Mouse (Mus musculus) thymus, postnatal 14 days (tissue): ENCODE measurements around the gene Disp3.

Experiments used
- DNase-seq: peaks from one replicate; pipeline ENCODE4 v3.0.0; 2021

Gene Disp3

DNA sequence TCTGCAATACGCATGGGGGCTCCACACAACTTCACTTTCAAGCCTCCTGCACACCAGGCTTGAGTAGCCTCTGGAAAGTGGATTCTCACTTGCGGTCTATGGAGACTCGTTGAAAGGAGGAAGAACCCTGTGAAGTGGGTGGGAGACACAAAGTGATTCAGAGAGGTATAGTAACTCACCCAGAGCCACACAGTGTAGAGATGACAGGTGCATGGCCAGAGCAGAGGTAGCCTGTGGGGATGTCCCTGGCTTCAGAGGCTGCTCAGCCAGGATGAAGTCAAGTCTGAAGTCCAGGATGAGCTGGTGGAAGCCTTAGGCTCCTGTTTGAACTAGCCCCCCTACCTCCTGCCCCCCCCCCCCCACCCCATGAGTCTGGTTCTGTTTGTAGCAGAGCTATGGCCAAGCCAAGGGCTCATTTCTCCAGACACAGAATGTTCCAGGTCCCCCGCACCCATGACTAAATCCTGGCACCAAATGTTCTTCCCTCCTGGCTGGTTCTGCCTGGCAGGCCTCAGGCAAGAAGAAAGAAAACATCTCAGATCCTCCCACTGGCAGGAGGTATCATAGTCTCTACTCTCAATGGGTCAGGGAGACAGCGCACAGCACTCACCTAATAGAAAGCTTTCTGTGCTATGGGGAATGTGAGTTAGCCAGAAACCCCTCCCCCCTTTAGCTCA, 73.2 kb downstream of the Disp3 start:
- no peak for DNase-seq

DNA sequence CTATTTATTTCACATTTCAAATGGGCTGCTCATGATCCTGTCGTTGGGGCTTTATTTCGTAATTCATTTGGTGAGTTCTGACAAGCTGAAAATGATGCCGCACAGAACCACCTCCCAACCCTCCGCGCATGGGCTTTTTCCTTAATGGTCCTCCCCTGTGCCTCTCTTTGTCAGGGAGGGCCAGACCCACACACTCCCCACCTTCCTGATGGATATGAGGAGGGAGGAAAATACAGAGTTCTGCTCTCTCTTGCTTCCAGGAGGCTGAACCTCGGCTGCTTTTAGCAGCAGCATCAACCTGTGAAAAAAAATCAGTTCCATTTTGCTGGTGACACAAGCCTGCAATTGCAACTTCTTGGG, 82.9 kb downstream of the Disp3 start:
- no peak for DNase-seq

DNA sequence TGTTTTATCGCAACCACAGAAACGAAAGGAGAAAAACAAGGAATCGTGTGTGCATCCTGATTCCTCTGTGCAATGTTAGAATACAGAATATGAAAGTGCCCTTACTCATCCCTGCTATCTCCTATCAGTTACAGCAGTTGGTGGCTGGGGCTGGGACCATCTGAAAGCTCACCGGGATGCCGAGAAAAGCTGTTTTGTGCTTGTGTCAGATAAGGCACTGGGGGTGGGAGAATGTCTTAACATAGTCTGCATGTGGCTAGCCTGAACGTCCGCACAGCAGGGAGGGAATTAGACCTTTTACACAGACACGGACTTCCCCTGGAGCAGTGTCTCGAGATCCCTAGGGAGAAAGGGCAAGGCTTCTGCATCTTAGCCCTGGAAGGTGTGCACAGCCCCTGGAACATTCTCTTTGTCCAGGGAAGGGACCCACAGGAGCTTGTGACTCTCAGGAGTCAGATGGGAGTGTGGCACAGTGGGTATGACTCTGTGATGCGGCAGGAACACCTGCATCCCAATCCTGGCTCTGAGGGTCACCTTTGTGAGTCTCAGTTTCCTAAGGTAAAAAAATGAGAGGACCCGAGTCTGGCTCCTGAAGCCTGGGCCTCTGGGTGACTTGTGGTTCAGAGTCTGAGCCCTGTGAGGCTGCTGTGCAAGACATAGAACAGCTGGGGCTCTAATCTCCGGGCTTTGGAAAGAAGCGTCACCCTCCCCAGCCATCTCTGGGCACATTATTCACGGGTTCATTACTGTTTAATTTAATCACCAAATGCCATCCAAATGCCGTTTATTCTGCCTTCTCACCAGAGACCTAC, 83.5 kb downstream of the Disp3 start:
- DNase-seq = no peak

DNA sequence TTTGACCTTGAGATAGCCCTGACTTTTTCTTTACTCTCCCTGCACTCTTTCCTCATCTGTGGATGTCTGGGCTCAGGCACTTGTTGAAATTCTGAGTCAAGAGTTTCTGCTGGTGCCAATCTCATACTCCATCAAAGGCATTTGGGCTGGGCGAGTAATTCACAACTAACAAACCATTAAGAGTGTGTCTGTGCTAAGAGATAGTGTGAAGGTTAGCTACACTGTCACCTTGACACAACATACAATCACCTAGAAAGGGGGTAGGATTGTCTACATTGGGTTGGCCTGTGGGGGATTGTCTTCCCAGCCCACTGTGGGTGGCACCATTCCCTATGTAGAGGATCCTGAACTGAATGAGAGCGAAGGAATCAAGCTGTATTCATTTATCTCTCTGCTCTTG, 84.2 kb downstream of the Disp3 start:
- no peak for DNase-seq

DNA sequence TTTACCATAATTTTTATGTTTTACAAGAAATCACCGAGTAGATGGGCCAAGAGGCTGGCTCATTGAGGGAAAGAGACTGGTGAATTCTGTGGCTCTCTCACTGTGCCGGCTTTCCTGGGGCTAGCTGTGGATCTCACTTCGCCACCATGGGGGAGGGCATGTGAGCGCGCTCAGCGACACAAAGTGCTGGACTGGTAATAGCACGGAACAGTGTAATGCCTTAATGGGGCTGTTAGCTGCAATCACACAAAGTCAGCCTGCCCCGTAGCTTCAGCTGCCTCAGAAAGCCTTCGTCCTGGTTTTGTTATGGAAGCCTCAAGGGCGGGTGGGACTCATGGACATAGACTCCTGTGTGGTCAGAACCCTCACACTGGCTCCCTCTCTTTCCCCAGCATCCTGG, 89.0 kb downstream of the Disp3 start:
- DNase-seq = no peak

DNA sequence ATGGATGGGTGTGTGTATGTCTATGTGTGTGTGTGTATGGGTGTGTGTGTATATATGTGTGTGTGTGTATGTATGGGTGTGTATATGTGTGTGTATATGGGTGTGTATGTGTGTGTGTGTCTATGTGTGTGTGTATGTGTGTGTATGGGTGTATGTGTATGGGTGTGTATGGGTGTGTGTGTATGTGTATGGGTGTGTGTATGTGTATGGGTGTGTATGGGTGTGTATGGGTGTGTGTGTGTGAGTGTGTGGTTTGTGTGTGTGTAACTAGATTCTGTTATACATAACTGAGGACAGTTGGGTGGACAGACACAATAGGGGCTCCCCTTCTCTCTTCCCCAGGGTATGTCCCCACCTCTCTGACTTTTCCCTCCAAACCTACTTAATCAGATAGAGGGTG, 93.4 kb downstream of the Disp3 start:
- DNase-seq = no peak

DNA sequence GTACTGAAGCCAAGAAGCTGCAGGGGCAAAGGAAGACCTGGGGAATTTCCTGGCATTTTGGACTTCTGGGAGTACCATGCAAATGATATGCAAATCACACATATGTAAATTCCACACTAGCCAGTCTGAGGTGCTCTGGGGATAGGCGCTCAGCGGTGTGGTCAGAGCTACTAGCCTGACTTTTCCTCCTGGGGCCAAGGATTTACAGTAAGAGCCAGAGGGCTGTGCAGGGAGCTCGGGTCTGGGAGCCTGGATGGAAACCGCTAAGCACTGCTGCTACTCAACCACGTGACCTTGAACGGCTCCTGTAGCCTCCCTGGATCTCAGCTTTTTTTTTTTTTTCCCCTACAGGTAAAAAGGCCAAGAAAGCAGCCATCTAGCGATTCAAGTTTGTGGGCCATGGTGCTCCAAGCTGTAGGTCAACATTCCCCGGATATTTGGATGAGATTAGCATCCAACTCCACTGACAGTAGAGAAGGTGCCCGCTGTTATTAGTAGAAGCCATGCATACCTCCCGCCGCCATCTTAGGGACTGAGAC, 95.0 kb downstream of the Disp3 start:
- no peak for DNase-seq
